Mouse (Mus musculus) neural tube, embryonic 11.5 days (tissue): ENCODE results near the gene Haghl. TPM values are rescaled to one million over a fixed set of nuclear protein-coding genes. Genes with fewer than 3 reads are reported as not detected.
A peak's percentile ranks its signal among the peaks of the same experiment; 100 is the strongest.
"Not testable (repeated sequence)": the region's sequence is repeated elsewhere in the genome, so short reads cannot be mapped to it uniquely, and the experiment has no call there.

Experiments used
- ATAC-seq: fragments of 200-750 bp; cut with Nextera tagmentation; 2 replicates; pipeline ENCODE4 v1.8.0; 2017; ENCODE audit warnings: moderate number of reproducible peaks, mild to moderate bottlenecking, moderate TSS enrichment, moderate library complexity; ENCODE audit not compliant: insufficient read depth, low FRiP score, low TSS enrichment
- DNase-seq: peaks from one replicate; pipeline ENCODE4 v3.0.0-alpha.2; 2015; ENCODE audit warnings: low spot score
- H3K27ac ChIP-seq: fragments of 300-500 bp; sonication (generic); 2 replicates; pipeline ENCODE4 v1.5.1; 2014; ENCODE audit warnings: low read depth, mild to moderate bottlenecking, low read length
- H3K27me3 ChIP-seq: fragments of 300-500 bp; sonication (generic); 2 replicates; pipeline ENCODE4 v1.6.1; 2014; ENCODE audit warnings: mild to moderate bottlenecking, low read length, mixed read lengths; ENCODE audit not compliant: control insufficient read depth, insufficient read depth
- H3K36me3 ChIP-seq: fragments of 300-500 bp; sonication (generic); 2 replicates; pipeline ENCODE4 v1.6.1; 2014; ENCODE audit warnings: mild to moderate bottlenecking, low read length, moderate library complexity, mixed read lengths; ENCODE audit not compliant: control insufficient read depth, insufficient read depth
- H3K4me1 ChIP-seq: fragments of 300-500 bp; sonication (generic); 2 replicates; pipeline ENCODE4 v1.6.1; 2014; ENCODE audit warnings: low read length, mixed read lengths; ENCODE audit not compliant: control insufficient read depth, insufficient read depth
- H3K4me2 ChIP-seq: fragments of 300-500 bp; sonication (generic); 2 replicates; pipeline ENCODE4 v1.6.1; 2014; ENCODE audit warnings: low read depth, mild to moderate bottlenecking, moderate library complexity
- H3K4me3 ChIP-seq: fragments of 300-500 bp; sonication (generic); 2 replicates; pipeline ENCODE4 v1.5.1; 2014; ENCODE audit warnings: low read depth, low read length
- H3K9ac ChIP-seq: fragments of 300-500 bp; sonication (generic); 2 replicates; pipeline ENCODE4 v1.6.1; 2014; ENCODE audit warnings: mild to moderate bottlenecking, low read length
- H3K9me3 ChIP-seq: fragments of 300-500 bp; sonication (generic); 2 replicates; pipeline ENCODE4 v1.6.1; 2016; ENCODE audit warnings: low read length; ENCODE audit not compliant: control insufficient read depth
- WGBS: fragments of 180-500 bp; shearing (Covaris S2); extraction: QIAGEN DNeasy Blood & Tissue Kit; methylation state at CpG from one replicate; pipeline ENCODE4 v1.1.7; 2014; 5-methylcytosine and 5-hydroxymethylcytosine counted together
- polyA plus RNA-seq: library from polyadenylated mRNA; unstranded; fragments of >200 nt; fragmentation: Nextera tagmentation; extraction: Ambion mirVana; gene quantifications from 2 replicates; pipeline ENCODE4 v1.2.1, GENCODE M21; 2014

Gene Haghl
- polyA plus RNA-seq, 1 experiment from 2014 or later, result 74.6 TPM

GRCm38 (mm10) chr17:25749314-25749713 lies 36.2 kb downstream of the Haghl start:
- DNase-seq (no peak), ATAC-seq (no peak)
- Histone ChIP-seq H3K4me1 (no peaks in the 10 kb centered on the region), H3K27ac (no peak overlapping the region), H3K4me3 (no peak overlapping the region), H3K9ac (no peak overlapping the region), H3K4me2 (no peak overlapping the region), H3K9me3 (no peaks in the 10 kb centered on the region), H3K27me3 (no peaks in the 10 kb centered on the region), H3K36me3 (no peaks in the 10 kb centered on the region)
- WGBS, result 85% methylated on average over 6 of the region's 6 CpGs

DNA sequence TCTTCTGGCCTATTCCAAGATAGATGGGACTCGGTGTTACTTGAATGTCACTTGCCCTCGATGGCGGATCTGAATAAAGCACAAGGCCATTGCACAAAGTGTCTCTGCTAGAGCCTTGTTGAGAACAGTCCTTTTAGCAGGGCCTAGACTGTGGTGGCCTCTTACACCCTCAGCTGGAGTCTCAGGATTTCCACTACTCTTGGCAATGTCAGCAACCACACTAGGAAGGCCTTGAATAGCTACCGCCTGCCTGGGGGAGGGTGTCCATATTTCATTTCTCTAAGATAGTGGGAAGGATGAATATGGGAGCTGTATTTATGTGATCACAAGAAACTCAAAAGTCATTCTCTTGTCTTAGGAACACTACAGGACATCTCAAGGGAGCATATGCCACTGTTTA lies 37.2 kb downstream of the Haghl start:
- Histone ChIP-seq H3K4me3 (no peak overlapping the region), H3K4me2 (no peak overlapping the region), H3K36me3 (no peaks in the 10 kb centered on the region), H3K27me3 (no peaks in the 10 kb centered on the region), H3K9ac (no peak overlapping the region), H3K27ac (no peak overlapping the region), H3K4me1 (no peaks in the 10 kb centered on the region), H3K9me3 (no peaks in the 10 kb centered on the region)
- 90% methylated on average over 4 of the region's 4 CpGs for WGBS
- DNase-seq, result no peak
- ATAC-seq, result no peak

DNA sequence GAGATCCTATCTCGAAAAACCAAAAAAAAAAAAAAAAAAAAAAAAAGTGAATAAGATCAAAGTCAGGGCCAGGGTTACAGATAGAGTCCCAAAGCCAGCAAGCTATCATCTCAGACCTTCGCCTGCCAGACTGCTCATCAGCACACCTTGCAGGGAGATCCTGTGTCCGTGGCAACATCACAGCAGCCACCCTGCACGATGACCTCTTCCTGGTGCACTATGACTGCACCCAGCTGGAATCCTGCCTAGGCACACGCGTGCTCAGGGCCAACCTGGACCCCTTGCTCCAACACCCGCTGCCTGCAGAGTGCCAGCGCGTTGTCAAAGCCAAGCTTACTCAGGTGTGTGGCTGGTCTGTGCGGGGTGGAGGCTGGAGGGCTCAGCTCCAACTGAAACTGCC lies 41.2 kb downstream of the Haghl start:
- DNase-seq, result no peak
- Histone ChIP-seq H3K27ac (no peak overlapping the region), H3K4me2 (no peak overlapping the region), H3K9me3 (no peaks in the 10 kb centered on the region), H3K27me3 (no peaks in the 10 kb centered on the region), H3K36me3 (no peaks in the 10 kb centered on the region), H3K4me3 (no peak overlapping the region), H3K9ac (no peak overlapping the region), H3K4me1 (no peaks in the 10 kb centered on the region)
- ATAC-seq, result no peak
- 82% methylated on average over 10 of the region's 10 CpGs for WGBS

GRCm38 (mm10) chr17:25743831-25744230 lies 41.6 kb downstream of the Haghl start:
- H3K4me1 ChIP-seq, result no peaks in the 10 kb centered on the region

DNA sequence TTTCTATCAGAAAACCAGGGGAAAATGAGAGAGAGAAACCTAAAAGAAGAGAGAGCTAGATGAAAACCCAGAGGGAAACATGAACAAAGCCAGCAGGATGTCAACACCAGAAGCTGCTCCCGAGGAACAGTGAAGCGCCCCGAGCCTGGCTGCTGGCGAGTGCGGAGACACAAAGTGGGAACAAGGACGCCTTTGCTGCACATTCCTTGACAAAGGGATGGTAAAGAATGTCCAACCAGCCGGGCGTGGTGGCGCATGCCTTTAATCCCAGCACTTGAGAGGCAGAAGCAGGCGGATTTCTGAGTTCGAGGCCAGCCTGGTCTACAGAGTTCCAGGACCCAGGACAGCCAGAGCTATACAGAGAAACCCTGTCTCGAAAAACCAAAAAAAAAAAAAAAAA lies 44.0 kb downstream of the Haghl start:
- H3K36me3 ChIP-seq, H3K27me3 ChIP-seq, H3K9ac ChIP-seq, H3K4me2 ChIP-seq, ATAC-seq, H3K4me1 ChIP-seq, H3K9me3 ChIP-seq, DNase-seq, H3K4me3 ChIP-seq, H3K27ac ChIP-seq: not testable (repeated sequence)
- 78% methylated on average over 12 of the region's 12 CpGs for WGBS

More at GRCm38 (mm10) chr17:25743831-25744230, 41.6 kb downstream of the Haghl start:
- Histone ChIP-seq H3K9ac (no peak overlapping the region), H3K27me3 (no peaks in the 10 kb centered on the region), H3K36me3 (no peaks in the 10 kb centered on the region), H3K4me3 (no peak overlapping the region), H3K4me2 (no peak overlapping the region), H3K27ac (no peak overlapping the region), H3K9me3 (no peaks in the 10 kb centered on the region)
- DNase-seq, result no peak
- WGBS, result 96% methylated on average over 9 of the region's 9 CpGs
- ATAC-seq, result no peak

DNA sequence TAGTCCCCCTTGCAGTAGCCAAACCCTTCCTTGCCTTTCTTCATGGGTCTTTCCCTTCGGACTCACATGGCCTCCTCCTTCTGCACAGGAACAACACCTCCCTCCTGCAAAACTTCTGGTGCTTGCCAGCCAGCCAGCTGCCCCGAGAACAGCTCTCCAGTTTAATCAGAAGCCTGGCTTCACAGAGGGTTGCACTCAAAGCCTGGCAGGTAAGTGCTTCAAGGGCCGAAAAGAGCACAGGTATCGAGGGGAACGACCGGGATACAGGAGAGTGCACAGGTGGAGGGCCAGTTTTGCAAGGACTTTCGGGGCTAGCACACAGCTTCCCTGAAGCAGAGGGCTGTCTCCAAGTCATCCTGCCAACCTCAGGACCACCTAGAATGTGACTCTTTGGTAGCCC lies 46.6 kb downstream of the Haghl start:
- Histone ChIP-seq H3K9me3 (no peaks in the 10 kb centered on the region), H3K36me3 (no peaks in the 10 kb centered on the region), H3K27ac (no peak overlapping the region), H3K4me1 (no peaks in the 10 kb centered on the region), H3K27me3 (no peaks in the 10 kb centered on the region), H3K4me2 (no peak overlapping the region), H3K4me3 (no peak overlapping the region), H3K9ac (no peak overlapping the region)
- 82% methylated on average over 7 of the region's 7 CpGs for WGBS
- no peak for ATAC-seq
- no peak for DNase-seq

GRCm38 (mm10) chr17:25735745-25736144 lies 49.7 kb downstream of the Haghl start, which contains the start of gene Mslnl:
Mslnl (plus strand) TSS chr17:25736042.
- H3K4me3 ChIP-seq, result no peak within 1 kb of the TSS
- no peak for ATAC-seq
- WGBS, result 91% methylated on average over 3 of the region's 3 CpGs

DNA sequence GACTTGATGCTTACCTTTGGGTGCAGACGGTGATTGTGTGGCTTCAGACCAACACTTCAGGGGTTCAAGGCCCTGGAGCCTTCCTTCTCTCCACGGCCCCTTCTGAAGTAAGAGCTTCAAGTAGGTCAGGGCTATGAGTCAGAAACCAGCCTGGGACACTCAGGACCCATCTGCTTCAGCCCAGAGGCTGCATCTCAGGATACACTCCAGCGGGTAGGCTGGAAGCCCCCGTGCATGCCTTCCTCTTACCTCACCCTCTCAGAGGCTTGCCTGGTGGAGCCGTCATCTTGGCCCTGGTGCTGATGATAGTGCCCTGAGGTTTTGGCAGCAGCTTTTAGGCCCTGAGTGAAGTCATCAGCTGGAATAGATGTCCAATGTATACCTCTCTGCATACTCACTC lies 50.2 kb downstream of the Haghl start:
- Histone ChIP-seq H3K4me3 (no peak overlapping the region), H3K4me1 (no peaks in the 10 kb centered on the region), H3K9ac (no peak overlapping the region), H3K27me3 (no peaks in the 10 kb centered on the region), H3K4me2 (no peak overlapping the region), H3K27ac (no peak overlapping the region), H3K9me3 (no peaks in the 10 kb centered on the region), H3K36me3 (no peaks in the 10 kb centered on the region)
- DNase-seq (no peak), ATAC-seq (no peak)
- 89% methylated on average over 5 of the region's 5 CpGs for WGBS

More at GRCm38 (mm10) chr17:25735745-25736144, 49.7 kb downstream of the Haghl start, which contains the start of gene Mslnl:
- Histone ChIP-seq H3K36me3 (no peaks in the 10 kb centered on the region), H3K27ac (no peak within 1 kb of the TSS), H3K27me3 (no peaks in the 10 kb centered on the region), H3K4me2 (no peak within 1 kb of the TSS), H3K4me1 (no peaks in the 10 kb centered on the region), H3K9me3 (no peaks in the 10 kb centered on the region), H3K9ac (no peak within 1 kb of the TSS)
- no peak for DNase-seq

- Histone ChIP-seq H3K4me3 (no peak overlapping the region), H3K27me3 (no peaks in the 10 kb centered on the region), H3K36me3 (no peaks in the 10 kb centered on the region), H3K9ac (no peak overlapping the region), H3K4me1 (peaks cover 7% of the 10 kb centered on the region), H3K27ac (no peak overlapping the region), H3K9me3 (no peaks in the 10 kb centered on the region), H3K4me2 (no peak overlapping the region)
- no peak for ATAC-seq
- peak; percentile 90 for DNase-seq
- WGBS, result 26% methylated on average over 2 of the region's 2 CpGs
Measured at GRCm38 (mm10) chr17:25732082-25732481, 53.4 kb downstream of the Haghl start.
